ENCODE assay signal across 10 mouse cellular contexts in the genomic region with DNA sequence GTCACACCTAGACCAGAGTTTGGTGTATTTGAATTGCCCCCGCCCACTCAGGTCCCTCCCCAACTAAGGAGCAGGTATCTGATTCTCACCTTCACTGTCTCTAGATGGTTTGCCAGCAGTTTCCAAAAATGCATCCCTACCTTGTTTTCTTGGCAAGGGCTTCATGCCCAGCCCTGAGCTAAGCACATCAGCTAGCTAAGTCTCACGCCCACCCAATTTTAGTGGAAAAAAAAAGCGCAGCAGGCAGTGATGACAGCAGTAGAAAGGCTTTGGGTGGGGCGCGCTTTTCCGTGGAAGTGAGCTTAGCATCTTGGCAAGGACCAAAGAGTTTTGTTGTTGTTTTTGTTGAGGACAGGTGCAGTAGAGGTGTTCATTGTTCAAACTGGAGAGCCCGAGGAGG. TPM values are rescaled to one million over a fixed set of nuclear protein-coding genes. Genes with fewer than 3 reads are reported as not detected.
DNase-seq lines count a peak whose midpoint lies in the region; ATAC-seq and TF ChIP-seq lines count a peak whose summit lies in the region.
"Had no signal": no experiment of that assay in that cellular context is flagged by ENCODE, and none has a peak within 500 bp of the region (broad histone marks: within the 10 kb centered on the region; RNA-seq: fewer than 3 reads in every experiment).

A gene (minus strand): TSS at position 101 of the 400 bp plus-strand sequence.

- H3K4me3 ChIP-seq in kidney, embryonic 16.5 days (ENCODE audit: low read length), result peak within 1 kb of the TSS; percentile 20
- H3K4me3 ChIP-seq in forebrain, embryonic 13.5 days, result no peak within 1 kb of the TSS
- H3K4me3 ChIP-seq in midbrain, embryonic 11.5 days (ENCODE audit: low read depth, low read length), result peak within 1 kb of the TSS; percentile 5; the same call in 1 of the 2 replicates
- no peak within 1 kb of the TSS for H3K4me3 ChIP-seq in cerebellum, adult 2 months (replicated peaks; ENCODE audit: insufficient read depth, low read depth, low read length)
- H3K4me3 ChIP-seq: liver, embryonic 13.5 days had no signal

- peaks cover 6% of the 10 kb centered on the region for H3K4me1 ChIP-seq in kidney, embryonic 16.5 days (ENCODE audit: insufficient read depth, low read length)
- H3K4me1 ChIP-seq in forebrain, embryonic 13.5 days, result peaks cover 6% of the 10 kb centered on the region; the same call in 1 of the 2 replicates
- no peaks in the 10 kb centered on the region for H3K4me1 ChIP-seq in midbrain, embryonic 11.5 days (ENCODE audit: control insufficient read depth, insufficient read depth, low read length)
- H3K4me1 ChIP-seq in cerebellum, adult 2 months (ENCODE audit: control insufficient read depth, insufficient read depth, low read length), result no peaks in the 10 kb centered on the region

- H3K36me3 ChIP-seq in kidney, embryonic 16.5 days (ENCODE audit: insufficient read depth, low read length), result no peaks in the 10 kb centered on the region
- no peaks in the 10 kb centered on the region for H3K36me3 ChIP-seq in forebrain, embryonic 13.5 days (ENCODE audit: poor library complexity, severe bottlenecking)
- no peaks in the 10 kb centered on the region for H3K36me3 ChIP-seq in midbrain, embryonic 11.5 days (ENCODE audit: control insufficient read depth, insufficient read depth, low read length)
- H3K36me3 ChIP-seq: liver, embryonic 13.5 days had no signal

- no peaks in the 10 kb centered on the region for H3K9me3 ChIP-seq in kidney, embryonic 16.5 days (ENCODE audit: low read length)
- H3K9me3 ChIP-seq in forebrain, embryonic 13.5 days (replicated peaks), result no peaks in the 10 kb centered on the region
- no peaks in the 10 kb centered on the region for H3K9me3 ChIP-seq in midbrain, embryonic 11.5 days (ENCODE audit: control insufficient read depth, low read length)
- H3K9me3 ChIP-seq: liver, embryonic 13.5 days had no signal

- H3K27me3 ChIP-seq in kidney, embryonic 16.5 days (ENCODE audit: insufficient read depth, low read length), result peaks cover 46% of the 10 kb centered on the region
- peaks cover 44% of the 10 kb centered on the region for H3K27me3 ChIP-seq in forebrain, embryonic 13.5 days
- H3K27me3 ChIP-seq in midbrain, embryonic 11.5 days (ENCODE audit: control insufficient read depth, insufficient read depth, low read length), result peaks cover 20% of the 10 kb centered on the region
- peaks cover 3% of the 10 kb centered on the region; the same call in 1 of the 2 replicates for H3K27me3 ChIP-seq in cerebellum, adult 2 months (ENCODE audit: control insufficient read depth, insufficient read depth, low read length)

- no peak for TF ChIP-seq CTCF in cerebellum, adult 2 months (IDR thresholded peaks at IDR 0.05; ENCODE audit: borderline replicate concordance, insufficient read depth, low read depth, low read length)

- 25% methylated on average over 7 of the region's 7 CpGs for WGBS in kidney, embryonic 16.5 days
- WGBS in forebrain, embryonic 13.5 days, result 37% methylated on average over 7 of the region's 7 CpGs
- WGBS in midbrain, embryonic 11.5 days, result 27% methylated on average over 7 of the region's 7 CpGs
- WGBS in cerebellum, adult 2 months, result 25% methylated on average over 7 of the region's 7 CpGs

- H3K4me2 ChIP-seq in kidney, embryonic 16.5 days (replicated peaks; ENCODE audit: low read depth, low read length), result peak within 1 kb of the TSS; percentile 39
- H3K4me2 ChIP-seq in forebrain, embryonic 13.5 days, result peak within 1 kb of the TSS; percentile 27
- H3K4me2 ChIP-seq in midbrain, embryonic 11.5 days, result peak within 1 kb of the TSS; percentile 22; the same call in 1 of the 2 replicates
- H3K4me2 ChIP-seq: liver, embryonic 13.5 days had no signal

- no peak within 1 kb of the TSS for H3K27ac ChIP-seq in kidney, embryonic 16.5 days (ENCODE audit: low read length)
- no peak within 1 kb of the TSS for H3K27ac ChIP-seq in forebrain, embryonic 13.5 days
- no peak within 1 kb of the TSS for H3K27ac ChIP-seq in midbrain, embryonic 11.5 days (ENCODE audit: low read depth, low read length)
- H3K27ac ChIP-seq in cerebellum, adult 2 months (ENCODE audit: insufficient read depth, low read length), result no peak within 1 kb of the TSS
- H3K27ac ChIP-seq: liver, embryonic 13.5 days had no signal

- no peak for TF ChIP-seq POLR2A in cerebellum, adult 2 months (IDR thresholded peaks at IDR 0.05; ENCODE audit: borderline replicate concordance, insufficient read depth, low read length)

- ATAC-seq in kidney, embryonic 16.5 days (ENCODE audit: low FRiP score, low TSS enrichment), result no peak
- no peak for ATAC-seq in forebrain, embryonic 13.5 days
- ATAC-seq in midbrain, embryonic 11.5 days (ENCODE audit: low FRiP score), result no peak
- no peak for ATAC-seq in cerebellum, adult (ENCODE audit: insufficient number of reproducible peaks, low FRiP score, low TSS enrichment)

- H3K9ac ChIP-seq in kidney, embryonic 16.5 days (replicated peaks; ENCODE audit: low read length), result no peak within 1 kb of the TSS
- no peak within 1 kb of the TSS for H3K9ac ChIP-seq in forebrain, embryonic 13.5 days
- H3K9ac ChIP-seq in midbrain, embryonic 11.5 days (ENCODE audit: low read length), result no peak within 1 kb of the TSS
- H3K9ac ChIP-seq: liver, embryonic 13.5 days had no signal

- DNase-seq in kidney, adult 9 months, result no peak
- DNase-seq in ZHBTc4 (ENCODE audit: low read depth, low spot score), result peak; percentile 46
- DNase-seq in midbrain, embryonic 11.5 days (ENCODE audit: low spot score, missing footprints), result peak; percentile 85
- DNase-seq in frontal cortex, postnatal 10 days (ENCODE audit: low spot score in 2 of 2), result no peak
- no peak for DNase-seq in cerebellum, adult 2 months
- DNase-seq: liver, embryonic 13.5 days had no signal

RNA-seq across cellular contexts. Expression of the gene that starts here (rescaled TPM):
- polyA plus RNA-seq in kidney, embryonic 16.5 days (2015; fragmentation: Nextera tagmentation; extraction: Ambion mirVana), result 0.07 and 0.09 TPM in 2 replicates
- not detected in 2 replicates for polyA plus RNA-seq in forebrain, embryonic 13.5 days (2015; fragmentation: Nextera tagmentation; extraction: Ambion mirVana)
- 0.21 TPM in 1 of 2 replicates, not detected in the other for polyA plus RNA-seq in midbrain, embryonic 11.5 days (2014; fragmentation: Nextera tagmentation; extraction: Ambion mirVana)
- polyA plus RNA-seq in cerebellum, adult 2 months (2012; rRNA removed), result not detected in 2 replicates
- polyA plus RNA-seq: neural tube, embryonic 11.5 days had no signal

Comparison
In these comparisons a context has a peak if more than half of its experiments do, and no peak if none do; other contexts are left out.
1. Peak in DNase-seq, H3K4me3 ChIP-seq and H3K4me2 ChIP-seq in midbrain, embryonic 11.5 days; RNA of the gene not detected or under 1 TPM.